In genomic region chr9:107307099-107307872, GRCm38 (mm10) we compare ENCODE assay signal across 8 mouse cellular contexts. TPM values are rescaled to one million over a fixed set of nuclear protein-coding genes. Genes with fewer than 3 reads are reported as not detected.
DNase-seq lines count a peak whose midpoint lies in the region; ATAC-seq lines count a peak whose summit lies in the region.

No protein-coding gene starts in this region.

- no peaks in the 10 kb centered on the region for H3K9me3 ChIP-seq in forebrain, embryonic 10.5 days
- no peaks in the 10 kb centered on the region for H3K9me3 ChIP-seq in hindbrain, embryonic 12.5 days (replicated peaks)

- 89% methylated on average over 11 of the region's 11 CpGs for WGBS in forebrain, embryonic 10.5 days
- WGBS in hindbrain, embryonic 12.5 days: 82% methylated on average over 11 of the region's 11 CpGs

- H3K9ac ChIP-seq in hindbrain, embryonic 12.5 days: no peak overlapping the region

- DNase-seq in CD4-positive, CD25-positive, alpha-beta regulatory T cell, adult 2 months (ENCODE audit: low read depth, low spot score): peak; percentile 54
- peak; percentile 37 for DNase-seq in urinary bladder, adult 2 months (ENCODE audit: low spot score)
- DNase-seq in urinary bladder, adult 18-20 months (ENCODE audit: low spot score in 2 of 2): no peak
- DNase-seq in kidney, postnatal 4 days: peak; percentile 41 to 59
- peak; percentile 22 for DNase-seq in yolk sac, embryonic 10.5 days (ENCODE audit: low spot score)
- DNase-seq in forebrain, embryonic 10.5 days (ENCODE audit: extremely low spot score, low spot score): no peak

- H3K36me3 ChIP-seq in forebrain, embryonic 10.5 days (replicated peaks): no peaks in the 10 kb centered on the region
- no peaks in the 10 kb centered on the region for H3K36me3 ChIP-seq in hindbrain, embryonic 12.5 days

- no peak overlapping the region for H3K4me2 ChIP-seq in hindbrain, embryonic 12.5 days (replicated peaks)

- no peak for ATAC-seq in CD4-positive, CD25-positive, alpha-beta regulatory T cell, adult 4 months
- ATAC-seq in hindbrain, embryonic 12.5 days (ENCODE audit: low FRiP score): no peak

- H3K4me1 ChIP-seq in forebrain, embryonic 10.5 days: peaks cover 11% of the 10 kb centered on the region; the same call in 1 of the 2 replicates
- no peaks in the 10 kb centered on the region for H3K4me1 ChIP-seq in hindbrain, embryonic 12.5 days

- H3K4me3 ChIP-seq in forebrain, embryonic 10.5 days: no peak overlapping the region
- no peak overlapping the region for H3K4me3 ChIP-seq in hindbrain, embryonic 12.5 days

- H3K27ac ChIP-seq in forebrain, embryonic 10.5 days: no peak overlapping the region
- H3K27ac ChIP-seq in hindbrain, embryonic 12.5 days: no peak overlapping the region

- no peaks in the 10 kb centered on the region for H3K27me3 ChIP-seq in forebrain, embryonic 10.5 days (ENCODE audit: poor library complexity, severe bottlenecking)
- H3K27me3 ChIP-seq in hindbrain, embryonic 12.5 days: no peaks in the 10 kb centered on the region

RNA-seq across cellular contexts. Expression of gene Cish, which starts 11.5 kb away (rescaled TPM):
- polyA plus RNA-seq in CD4-positive, CD25-positive, alpha-beta regulatory T cell, adult 4 months (2017; shearing (Covaris generic)): 100 to 1,000 TPM; 102 to 161 TPM
- 11.7 and 14.7 TPM in 2 replicates for polyA plus RNA-seq in urinary bladder, adult 2 months (2012; rRNA removed)
- polyA plus RNA-seq in forebrain, embryonic 10.5 days (2016; fragmentation: Nextera tagmentation; extraction: Ambion mirVana): 7.2 and 7.6 TPM in 2 replicates
- 6.8 and 8.0 TPM in 2 replicates for polyA plus RNA-seq in hindbrain, embryonic 12.5 days (2016; fragmentation: Nextera tagmentation; extraction: Ambion mirVana)

RNA-seq across cellular contexts. Expression of gene Mapkapk3, which starts 17.6 kb away (rescaled TPM):
- polyA plus RNA-seq in CD4-positive, CD25-positive, alpha-beta regulatory T cell, adult 4 months (2017; shearing (Covaris generic)): 10 to 100 TPM; 52.7 to 58.5 TPM
- 50.7 and 54.4 TPM in 2 replicates for polyA plus RNA-seq in urinary bladder, adult 2 months (2012; rRNA removed)
- 5.9 and 6.6 TPM in 2 replicates for polyA plus RNA-seq in forebrain, embryonic 10.5 days (2016; fragmentation: Nextera tagmentation; extraction: Ambion mirVana)
- 3.9 and 5.0 TPM in 2 replicates for polyA plus RNA-seq in hindbrain, embryonic 12.5 days (2016; fragmentation: Nextera tagmentation; extraction: Ambion mirVana)

RNA-seq across cellular contexts. Expression of gene Hemk1, which starts 30.9 kb away (rescaled TPM):
- polyA plus RNA-seq in CD4-positive, CD25-positive, alpha-beta regulatory T cell, adult 4 months (2017; shearing (Covaris generic)): 10 to 100 TPM; 27.8 to 29.1 TPM
- polyA plus RNA-seq in urinary bladder, adult 2 months (2012; rRNA removed): 19.7 and 20.0 TPM in 2 replicates
- polyA plus RNA-seq in forebrain, embryonic 10.5 days (2016; fragmentation: Nextera tagmentation; extraction: Ambion mirVana): 13.5 and 13.7 TPM in 2 replicates
- polyA plus RNA-seq in hindbrain, embryonic 12.5 days (2016; fragmentation: Nextera tagmentation; extraction: Ambion mirVana): 12.1 and 14.1 TPM in 2 replicates

RNA-seq across cellular contexts. Expression of gene 6430571L13Rik, which starts 33.1 kb away (rescaled TPM):
- 1 to 10 TPM; 1.8 to 3.0 TPM for polyA plus RNA-seq in CD4-positive, CD25-positive, alpha-beta regulatory T cell, adult 4 months (2017; shearing (Covaris generic))
- 1.7 and 1.9 TPM in 2 replicates for polyA plus RNA-seq in urinary bladder, adult 2 months (2012; rRNA removed)
- polyA plus RNA-seq in forebrain, embryonic 10.5 days (2016; fragmentation: Nextera tagmentation; extraction: Ambion mirVana): 1.0 and 1.6 TPM in 2 replicates
- 3.6 and 4.7 TPM in 2 replicates for polyA plus RNA-seq in hindbrain, embryonic 12.5 days (2016; fragmentation: Nextera tagmentation; extraction: Ambion mirVana)

Comparison
In these comparisons a context has a peak if more than half of its experiments do, and no peak if none do; other contexts are left out.
1. DNase-seq: peak in CD4-positive, CD25-positive, alpha-beta regulatory T cell, adult 2 months (single experiment), urinary bladder, adult 2 months (single experiment), kidney, postnatal 4 days (2 of 2) and yolk sac, embryonic 10.5 days (single experiment); none in urinary bladder, adult 18-20 months (0 of 2) and forebrain, embryonic 10.5 days (single experiment).